Mouse (Mus musculus) thymus, postnatal 25 days (tissue): ENCODE measurements around the gene Gm10271.

Experiments
- DNase-seq: peaks from one replicate; pipeline ENCODE4 v3.0.0; 2022

Gene Gm10271

GRCm38 (mm10) chr10:116972509-116972908, at the start of gene Gm10271:
TSS of gene Gm10271 (minus strand) at chr10:116972609.
- DNase-seq, result no peak

GRCm38 (mm10) chr10:117021020-117021754, 48.8 kb upstream of the Gm10271 start:
- DNase-seq, result no peak

DNA sequence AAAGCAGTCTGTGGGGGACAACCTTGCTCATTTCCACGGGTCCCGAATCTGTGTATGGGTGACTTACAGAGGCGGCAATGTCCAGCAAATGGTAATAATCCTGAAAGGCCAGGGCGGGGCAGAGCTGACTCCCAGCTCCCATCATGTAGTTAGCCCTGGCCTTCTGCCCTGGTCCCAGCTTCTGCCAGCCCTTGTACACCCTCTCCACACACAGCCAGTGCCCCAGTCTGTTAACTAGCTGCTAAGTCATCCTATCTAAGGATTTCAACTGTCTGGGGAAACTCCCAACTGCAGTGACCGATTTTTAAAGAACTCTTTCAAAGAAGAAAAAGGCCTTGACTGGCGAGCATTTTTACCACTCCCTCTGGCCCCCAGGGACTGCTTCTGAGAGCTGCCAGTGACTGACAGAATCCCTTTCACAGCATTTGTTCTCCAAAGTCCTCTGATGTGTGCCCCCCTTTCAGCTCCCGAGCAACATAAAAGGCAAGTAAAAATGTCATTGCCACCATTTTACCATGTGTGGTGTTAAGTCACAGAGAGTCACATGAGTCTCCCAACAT, 46.0 kb upstream of the Gm10271 start:
- no peak for DNase-seq

DNA sequence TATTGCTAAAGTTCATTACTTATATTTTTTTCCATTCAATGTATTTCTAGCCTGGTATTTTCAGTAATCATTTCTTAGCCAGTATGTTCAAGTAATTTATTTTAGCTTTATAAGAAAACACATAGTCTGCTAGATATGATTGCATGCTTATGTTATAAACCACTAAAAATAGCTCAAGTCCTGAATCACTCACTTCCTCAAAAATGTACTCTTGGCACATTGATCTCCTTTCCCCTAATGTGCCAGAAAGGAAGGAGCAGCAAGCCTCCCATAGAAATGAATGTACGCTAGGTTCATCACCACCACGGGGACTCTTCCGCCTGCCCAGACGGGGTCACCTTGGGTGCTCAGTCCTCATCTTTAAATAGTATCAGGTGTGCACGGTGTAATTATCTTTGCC, 42.2 kb upstream of the Gm10271 start:
- no peak for DNase-seq

GRCm38 (mm10) chr10:117013689-117014390, 41.4 kb upstream of the Gm10271 start:
- no peak for DNase-seq

DNA sequence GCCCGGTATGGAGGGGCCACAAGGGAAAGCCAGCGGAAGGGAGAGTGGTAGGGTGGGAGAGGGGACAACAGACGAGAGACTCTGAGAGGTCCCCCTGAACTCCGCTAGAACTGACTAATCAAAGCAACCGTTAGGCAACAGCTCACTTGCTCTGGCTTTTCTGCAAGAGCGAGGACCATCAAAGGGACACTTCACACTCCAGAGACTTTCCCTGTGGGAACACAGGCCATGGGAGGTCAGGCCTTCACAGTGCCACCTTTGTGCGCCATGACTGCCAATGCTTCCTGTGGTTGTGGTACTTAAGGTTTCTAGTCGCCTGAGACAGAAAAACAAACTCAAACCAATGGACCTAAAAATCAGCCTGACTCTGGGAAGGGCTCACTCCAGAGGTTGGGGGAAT, 38.6 kb upstream of the Gm10271 start:
- DNase-seq, result no peak

DNA sequence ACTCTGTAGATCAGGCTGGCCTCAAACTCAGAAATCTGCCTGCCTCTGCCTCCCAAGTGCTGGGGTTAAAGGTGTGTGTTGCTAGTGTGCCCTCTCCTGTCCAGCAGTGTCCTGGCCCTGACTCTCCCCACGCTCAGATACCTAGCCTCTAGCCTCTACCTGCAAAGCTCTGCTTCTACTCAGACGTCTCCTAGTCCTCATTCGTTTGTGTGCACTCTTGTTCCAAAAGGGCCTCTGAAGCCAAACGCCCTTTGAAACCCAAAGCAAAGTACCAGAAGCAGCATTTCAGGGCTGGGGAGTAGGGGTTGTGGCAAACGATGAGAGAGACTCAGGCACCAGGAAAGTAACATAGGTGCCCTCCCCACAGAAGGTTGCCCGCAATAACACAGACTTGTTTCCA, 37.3 kb upstream of the Gm10271 start:
- no peak for DNase-seq

GRCm38 (mm10) chr10:117005707-117006464, 33.5 kb upstream of the Gm10271 start:
- no peak for DNase-seq

DNA sequence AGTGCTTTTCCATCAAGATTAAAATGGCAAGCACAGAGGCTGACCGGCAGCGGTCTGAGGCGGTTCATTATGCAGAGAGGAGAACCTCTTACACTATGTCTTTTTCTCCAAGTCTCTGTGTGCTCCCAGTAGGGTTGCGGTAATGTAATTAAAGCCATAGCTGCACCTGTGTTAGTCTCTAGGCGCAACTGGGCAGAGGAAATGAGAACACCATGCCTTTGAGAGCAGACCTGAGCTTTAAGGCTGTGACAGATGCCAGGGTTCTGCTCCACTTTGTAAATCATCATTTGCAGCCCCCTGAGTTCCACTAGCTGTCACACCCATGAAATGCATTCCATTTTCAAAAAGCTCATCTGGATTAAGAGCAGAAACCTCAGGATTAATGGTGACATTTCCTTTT, 32.3 kb upstream of the Gm10271 start:
- DNase-seq, result no peak

DNA sequence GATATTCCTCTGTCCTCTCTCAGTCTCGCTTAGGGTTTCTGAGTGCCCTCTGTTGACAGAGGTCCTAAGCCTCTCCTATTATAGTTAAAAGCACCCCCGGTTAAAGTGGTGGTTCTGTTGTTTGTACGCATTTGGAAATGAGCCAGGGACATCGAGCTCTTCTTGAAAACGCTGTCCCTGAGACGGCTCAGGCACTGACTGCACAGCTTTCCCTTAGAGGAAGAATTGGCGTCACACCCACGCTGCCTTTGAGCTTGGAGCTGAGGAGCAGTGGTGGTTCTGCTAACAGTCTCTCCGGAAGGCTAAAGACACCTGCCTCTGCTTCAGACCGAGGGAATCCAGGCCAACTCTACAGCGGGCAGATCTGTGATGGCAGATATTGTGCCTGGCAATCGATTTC, 28.6 kb upstream of the Gm10271 start:
- DNase-seq, result no peak

DNA sequence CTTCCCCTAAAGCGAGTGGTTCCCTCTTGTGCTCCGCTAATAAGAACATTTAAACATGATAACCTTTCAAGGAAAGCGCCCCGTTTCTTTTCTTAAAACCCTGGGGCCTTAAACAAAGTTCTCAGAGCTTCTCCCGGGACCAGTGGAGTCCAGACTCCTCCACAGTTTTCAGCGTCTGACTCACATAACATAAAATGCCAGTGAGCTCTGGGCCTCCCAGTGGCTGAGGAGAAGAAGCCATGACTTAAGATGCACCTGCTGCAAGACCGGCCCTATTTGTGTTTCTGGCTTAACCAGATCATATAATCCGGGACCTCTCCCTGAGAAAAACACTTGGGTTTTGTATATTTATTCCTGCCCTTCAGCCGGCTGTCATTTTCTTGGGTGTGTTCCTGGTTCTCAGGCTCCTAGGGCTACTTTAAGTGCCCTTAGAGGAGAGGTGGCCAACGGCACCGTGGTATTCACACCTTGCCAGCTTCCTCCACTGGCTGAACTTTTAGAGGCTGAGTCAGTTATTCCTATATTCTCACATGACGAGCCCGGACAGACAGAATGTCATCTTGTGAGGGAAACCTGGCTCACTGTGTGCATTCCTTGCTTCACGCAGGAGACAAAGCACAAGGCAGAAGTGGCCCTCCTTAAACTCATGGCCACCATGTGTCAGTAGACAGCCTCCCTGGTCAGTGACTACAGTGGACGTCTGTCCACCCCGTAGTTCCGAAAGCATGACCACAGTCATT, 26.5 kb upstream of the Gm10271 start:
- no peak for DNase-seq

GRCm38 (mm10) chr10:116996236-116996600, 23.8 kb upstream of the Gm10271 start:
- DNase-seq, result no peak

DNA sequence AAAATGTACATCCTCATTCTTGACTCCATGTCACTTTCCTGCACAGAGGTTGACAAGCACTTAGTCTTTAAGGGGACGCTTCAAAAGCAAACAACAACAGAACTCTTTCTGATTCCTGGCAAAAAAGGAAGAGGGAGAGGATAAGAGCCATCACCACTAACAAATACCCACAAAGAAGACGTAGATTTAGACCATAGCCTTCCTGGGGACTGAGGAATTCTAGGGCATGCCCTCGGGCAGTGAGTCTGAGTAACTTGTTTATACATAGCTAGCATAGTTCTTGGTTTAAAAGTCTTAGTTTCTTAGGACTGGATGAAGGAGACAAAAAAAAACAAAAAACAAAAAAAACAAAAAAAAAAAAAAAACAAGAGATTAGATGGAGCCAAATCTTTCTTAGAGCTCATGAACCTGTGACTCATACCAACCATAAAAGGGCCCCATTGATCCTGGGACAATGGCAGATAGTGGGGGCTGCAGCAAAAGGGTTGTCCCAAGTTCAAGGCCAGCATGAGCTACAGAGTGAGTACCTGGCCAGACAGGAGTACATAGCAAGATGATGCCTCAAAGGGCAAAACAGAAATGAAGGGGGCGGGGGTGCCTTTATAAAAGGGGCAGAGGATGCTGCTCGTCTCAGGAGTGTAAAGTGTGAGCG, 23.3 kb upstream of the Gm10271 start:
- DNase-seq, result no peak

- no peak for DNase-seq
Measured at GRCm38 (mm10) chr10:116995162-116995561, 22.8 kb upstream of the Gm10271 start.

DNA sequence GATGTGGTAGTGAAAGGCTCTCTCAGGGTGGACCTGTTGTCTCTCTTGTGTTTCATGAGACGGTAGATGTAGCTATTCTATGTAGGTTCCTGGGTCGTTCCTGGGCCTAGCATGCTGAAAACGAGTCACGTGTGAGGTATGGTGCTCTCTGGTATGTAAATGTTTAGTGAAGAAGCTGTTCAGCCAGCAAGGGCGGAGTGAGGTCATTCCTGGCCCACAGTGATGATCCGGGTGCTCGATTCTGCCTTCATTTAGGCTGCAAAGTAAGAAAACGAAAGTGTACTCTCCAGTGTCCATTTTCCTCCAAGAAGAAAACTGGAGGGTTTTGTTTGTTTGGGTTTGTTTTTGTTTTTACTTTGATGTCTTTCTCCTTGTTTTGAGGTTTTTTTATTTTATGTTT, 21.6 kb upstream of the Gm10271 start:
- no peak for DNase-seq

GRCm38 (mm10) chr10:116986264-116987082, 14.1 kb upstream of the Gm10271 start, which contains the start of gene Best3:
TSS of gene Best3 (plus strand) at chr10:116986314.
- no peak for DNase-seq

GRCm38 (mm10) chr10:116984836-116985235, 12.4 kb upstream of the Gm10271 start:
- DNase-seq, result no peak

- DNase-seq, result no peak
Measured at GRCm38 (mm10) chr10:116982526-116982925, 10.1 kb upstream of the Gm10271 start.

GRCm38 (mm10) chr10:116980888-116981287, 8.5 kb upstream of the Gm10271 start:
- peak; percentile 42 for DNase-seq

DNA sequence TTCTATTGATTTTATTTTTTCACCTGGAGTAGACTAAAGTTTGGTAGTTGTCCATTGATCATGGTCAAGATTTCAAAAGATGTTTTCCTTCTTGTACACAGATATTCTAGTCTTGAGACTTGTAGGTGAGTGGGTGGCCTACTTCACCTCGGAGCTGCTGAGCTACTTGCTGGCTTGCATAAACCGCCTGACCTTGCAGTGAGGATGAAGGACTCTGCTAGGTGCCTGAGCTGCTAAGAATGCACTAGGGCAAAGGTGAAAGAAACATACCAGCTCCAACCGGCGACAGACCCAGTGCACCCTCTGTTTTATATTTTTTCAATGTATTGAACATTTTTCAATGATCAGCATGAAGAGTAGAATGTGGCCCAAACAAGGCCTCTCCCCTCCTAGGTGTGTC, 7.9 kb upstream of the Gm10271 start:
- DNase-seq, result no peak

DNA sequence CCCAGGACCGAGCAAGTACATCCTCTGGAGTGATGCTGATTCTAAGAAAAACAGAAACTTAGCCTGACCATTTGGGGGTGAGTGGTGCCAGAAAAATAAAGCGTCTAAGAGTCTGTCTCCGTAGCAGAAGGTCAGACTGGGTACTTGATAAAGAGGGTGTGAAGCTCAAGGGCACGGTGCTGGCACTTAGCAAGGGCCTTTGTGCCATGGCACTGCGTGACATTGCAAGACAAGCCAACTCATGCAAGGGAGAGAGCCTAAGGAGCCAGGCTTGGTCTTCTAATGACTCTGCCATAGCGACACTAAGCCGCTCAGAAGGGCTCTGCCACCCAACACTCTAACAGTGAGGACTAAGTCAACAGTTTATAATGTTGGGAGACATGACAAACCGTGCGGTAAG, 6.4 kb upstream of the Gm10271 start:
- DNase-seq, result no peak
